Mouse (Mus musculus) lung, postnatal 10 days (tissue): ENCODE data around the gene Zmynd12.

Experiments used
- DNase-seq: peaks from one replicate; pipeline ENCODE4 v3.0.0; 2021

The Zmynd12 gene

DNA sequence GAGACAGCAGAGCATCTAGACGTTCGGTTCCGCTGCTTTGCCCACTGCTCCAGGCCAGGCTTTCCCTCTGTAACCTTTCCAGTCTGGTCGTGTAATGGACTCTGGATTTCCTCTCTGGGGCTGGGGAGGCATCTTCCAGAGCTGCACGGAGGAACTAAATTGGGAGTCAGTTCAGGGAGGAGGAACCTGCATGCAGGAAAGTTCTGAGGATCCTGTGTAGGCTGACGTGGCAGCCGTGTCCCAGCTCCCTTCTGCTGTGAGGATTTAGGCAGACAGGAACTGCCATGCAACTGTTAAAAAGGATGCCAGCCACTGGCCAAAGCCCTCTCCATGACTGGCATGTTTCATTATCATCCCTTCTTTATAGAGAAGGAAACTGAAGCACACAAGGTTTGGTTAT lies 27.8 kb downstream of the Zmynd12 start:
- DNase-seq, result no peak

DNA sequence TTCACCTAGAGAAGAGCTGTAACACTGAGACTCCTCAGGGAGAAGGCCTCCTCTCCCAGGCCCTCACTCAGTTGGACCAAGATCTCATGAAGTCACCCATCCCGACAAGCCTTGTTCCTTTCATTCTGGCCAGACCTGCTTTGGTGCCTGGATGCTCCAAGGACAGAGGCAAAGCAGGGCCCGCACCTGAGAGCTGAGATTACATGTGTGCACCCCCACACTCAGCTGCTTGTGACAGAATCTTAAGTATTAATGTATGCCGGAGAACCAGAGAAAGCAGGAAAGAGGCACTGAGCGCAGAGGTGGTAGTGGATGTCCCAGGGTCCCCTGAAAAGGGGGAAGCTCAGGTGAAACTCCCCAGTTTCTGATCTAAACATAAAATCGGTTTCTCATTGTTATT lies 30.5 kb downstream of the Zmynd12 start:
- no peak for DNase-seq

DNA sequence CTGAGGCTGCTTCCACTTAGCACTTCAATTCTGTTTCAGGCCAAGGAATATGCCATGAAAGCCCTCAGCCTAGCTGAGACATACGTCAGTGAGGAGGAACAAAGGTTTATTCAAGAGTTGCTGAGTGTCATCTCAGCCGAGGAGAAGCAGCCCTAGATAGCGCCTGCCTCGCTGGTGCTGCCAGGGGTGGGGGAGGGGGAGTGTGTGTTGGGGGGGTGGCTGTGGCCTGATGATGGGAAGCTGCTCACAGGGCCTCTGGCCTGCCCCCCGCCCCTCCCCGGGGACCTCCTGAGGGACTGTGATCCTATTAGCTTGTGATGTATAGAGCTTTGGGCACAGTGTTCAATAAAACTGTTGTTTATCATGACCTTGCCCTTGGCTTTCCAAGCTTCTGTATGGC lies 30.9 kb downstream of the Zmynd12 start:
- DNase-seq, result no peak

DNA sequence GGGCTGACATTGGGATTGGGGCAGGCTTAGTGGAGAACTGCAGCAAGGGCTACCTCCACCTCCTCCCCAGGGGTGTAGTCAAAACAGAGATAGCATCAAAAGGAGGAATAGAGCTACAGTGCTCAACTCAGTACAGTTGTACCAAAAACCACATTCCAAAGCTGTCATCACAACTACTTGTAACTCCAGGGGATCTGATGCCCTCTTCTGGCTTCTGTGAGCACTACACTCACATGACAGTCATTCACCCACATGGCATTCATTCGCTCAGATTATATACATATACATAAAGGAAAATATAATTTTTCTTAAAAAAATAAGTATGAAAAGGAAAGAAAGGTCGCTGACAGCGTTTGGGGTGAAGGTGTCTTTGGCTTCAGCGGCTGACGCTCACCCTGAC lies 37.7 kb downstream of the Zmynd12 start:
- peak; percentile 58 for DNase-seq

DNA sequence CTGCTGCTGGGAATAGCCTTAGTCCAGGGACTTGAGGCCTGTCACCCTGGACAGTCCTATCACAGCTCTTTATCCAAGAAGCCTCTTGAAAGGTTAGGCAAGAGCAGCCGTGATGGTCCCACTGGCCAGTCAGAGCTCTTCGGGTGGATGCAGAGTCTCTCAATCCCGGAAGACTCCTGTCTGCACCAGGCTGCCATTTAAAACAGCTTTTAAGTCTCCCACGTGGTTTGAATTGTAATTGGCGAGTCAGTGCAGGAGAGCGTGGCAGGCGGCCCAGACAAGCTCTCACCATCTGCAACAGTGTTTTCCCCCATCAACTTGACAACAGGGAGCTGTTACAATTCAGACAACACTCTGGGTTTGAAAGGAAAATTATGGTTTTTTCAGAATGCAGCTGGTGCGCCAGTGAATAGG lies 38.1 kb downstream of the Zmynd12 start:
- peak; percentile 81 for DNase-seq

DNA sequence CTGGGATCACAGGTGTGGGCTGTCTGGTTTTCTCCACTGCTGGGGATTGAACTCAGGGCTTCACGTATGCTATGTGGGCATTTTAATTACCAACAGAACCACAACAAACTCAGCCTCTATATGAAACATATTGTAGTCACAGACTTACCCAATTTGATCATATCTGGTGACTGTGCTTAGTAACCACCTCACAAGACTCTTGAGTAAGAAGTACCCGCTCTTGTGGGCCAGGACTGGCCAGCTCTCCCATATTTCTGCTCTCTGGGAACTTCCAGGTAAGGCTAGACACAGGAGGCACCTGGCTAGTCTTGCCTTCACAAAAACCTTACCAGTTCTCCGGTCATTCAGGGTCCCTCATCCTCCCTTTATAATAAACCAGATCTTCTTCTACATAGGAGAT lies 39.8 kb downstream of the Zmynd12 start:
- no peak for DNase-seq

DNA sequence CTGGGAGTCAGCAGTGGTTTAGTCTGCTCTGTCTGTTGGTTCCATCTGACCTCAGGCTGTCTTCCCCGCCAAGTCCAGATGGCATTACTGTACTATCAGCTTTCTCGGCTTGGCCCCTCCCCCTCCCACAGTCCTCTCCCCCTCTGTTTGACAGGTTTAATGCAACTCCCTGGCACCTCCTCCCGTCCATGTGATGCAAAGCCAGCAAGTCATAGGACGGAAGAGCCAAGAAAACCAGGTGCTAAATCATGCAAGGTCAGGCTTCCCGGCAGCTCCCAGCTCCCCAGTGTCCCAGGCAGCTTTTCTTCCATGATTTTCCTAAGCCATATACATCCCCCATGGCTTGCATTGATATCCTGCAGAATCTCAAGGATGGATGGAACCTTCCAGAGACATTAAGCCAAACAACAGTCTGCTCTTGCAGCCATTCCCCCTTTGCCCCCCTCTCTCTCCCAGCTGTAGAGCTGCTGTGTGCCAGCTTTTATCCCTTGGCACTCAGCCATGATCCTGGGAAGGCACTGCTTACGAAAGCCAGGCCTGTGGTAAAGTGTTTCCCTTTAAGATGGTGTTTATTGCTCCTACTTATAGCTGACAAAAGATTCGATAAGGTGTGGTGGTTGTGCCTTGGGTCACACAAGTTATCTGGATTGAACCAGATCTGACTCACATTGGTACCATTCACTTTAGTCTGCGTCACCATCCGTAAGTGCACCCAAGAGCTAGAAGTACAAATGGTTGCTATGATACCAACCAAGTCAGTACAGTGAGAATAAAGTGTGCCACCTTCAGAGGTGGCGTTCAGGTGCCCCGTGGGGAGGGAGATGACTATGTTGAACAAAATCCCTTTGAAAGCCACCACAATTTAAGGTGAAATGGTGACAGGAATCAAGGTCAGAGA lies 40.5 kb downstream of the Zmynd12 start:
- DNase-seq, result peak; percentile 86

DNA sequence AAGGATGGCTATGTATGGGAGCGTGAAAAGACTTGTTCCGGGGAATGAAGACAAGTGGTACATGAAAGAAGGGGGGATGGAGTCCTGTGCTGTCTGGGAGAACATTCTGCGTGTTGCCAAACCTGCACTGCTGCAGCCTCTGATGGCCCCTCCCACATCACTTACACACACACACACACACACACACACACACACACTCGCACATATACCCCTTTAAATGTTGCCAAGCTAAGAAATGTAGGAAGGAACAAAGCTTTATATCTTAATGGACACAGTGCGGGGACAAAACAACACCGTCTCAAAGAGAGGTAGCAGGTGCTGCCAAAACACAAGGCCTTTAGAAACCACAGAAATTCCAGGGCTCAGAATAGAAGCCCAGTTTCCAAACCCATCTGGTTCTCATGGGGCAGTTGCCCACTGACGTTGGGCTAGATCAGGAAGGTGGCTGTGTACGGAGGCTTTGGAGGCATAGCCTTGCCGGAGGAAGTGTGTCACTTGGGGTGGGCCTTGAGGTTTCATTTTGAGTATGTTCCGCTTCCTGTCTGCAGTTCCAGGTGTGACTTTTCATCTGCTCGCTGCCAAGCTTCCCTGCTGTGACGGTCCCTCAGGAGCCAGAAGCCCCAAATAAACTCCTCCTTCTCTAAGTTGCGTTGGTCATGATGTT lies 41.3 kb downstream of the Zmynd12 start:
- no peak for DNase-seq

DNA sequence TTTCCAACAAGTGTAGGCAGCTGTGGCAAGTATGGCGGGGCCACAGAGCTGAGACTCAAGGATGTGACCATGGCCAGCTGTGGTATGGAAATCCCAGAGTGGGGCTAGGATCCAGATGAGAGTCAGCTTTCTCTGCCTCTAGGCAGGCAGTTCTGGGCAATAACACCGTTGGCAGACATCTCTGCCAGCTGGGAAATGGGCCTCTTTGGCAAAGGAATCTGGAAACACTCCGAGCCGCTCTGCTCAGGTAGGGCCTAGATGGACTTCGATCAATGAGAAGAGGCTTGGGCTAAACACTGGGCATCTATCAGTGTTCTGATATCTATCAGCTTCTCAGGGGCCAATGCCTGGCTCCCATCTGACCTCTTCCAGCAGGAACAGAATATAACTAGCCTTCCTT lies 43.2 kb downstream of the Zmynd12 start:
- DNase-seq, result no peak

DNA sequence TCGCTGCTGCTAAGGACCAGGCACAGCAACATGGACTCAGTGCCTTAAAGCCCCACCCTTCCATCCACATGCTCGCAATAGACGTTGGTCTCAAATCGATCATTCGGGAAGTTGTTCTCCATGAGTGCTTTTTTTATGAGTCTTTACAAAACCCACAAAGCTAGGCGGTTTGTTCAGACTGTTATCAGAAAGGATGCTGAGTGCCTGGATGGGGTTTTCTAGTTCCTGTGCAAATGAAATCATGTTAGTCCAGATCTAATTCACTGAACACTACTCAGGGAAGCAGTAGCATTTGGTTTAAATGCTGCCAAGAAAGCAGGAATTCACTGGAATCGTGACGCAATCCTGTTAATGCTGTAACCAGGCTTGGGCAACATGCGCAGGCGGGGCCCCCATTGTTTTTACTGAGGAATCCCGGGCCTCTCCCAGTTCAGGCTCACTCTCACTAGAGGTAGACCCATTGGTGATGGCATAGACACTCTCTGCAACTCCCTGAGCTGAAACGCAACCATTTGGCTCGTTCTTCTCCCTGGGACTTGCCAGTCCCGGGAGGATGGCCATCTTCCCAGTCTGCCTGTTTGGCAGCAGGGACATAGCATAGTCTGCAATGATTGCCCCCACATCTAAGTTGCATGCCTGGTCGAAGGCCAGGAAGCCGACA lies 45.2 kb downstream of the Zmynd12 start:
- DNase-seq, result peak; percentile 52

DNA sequence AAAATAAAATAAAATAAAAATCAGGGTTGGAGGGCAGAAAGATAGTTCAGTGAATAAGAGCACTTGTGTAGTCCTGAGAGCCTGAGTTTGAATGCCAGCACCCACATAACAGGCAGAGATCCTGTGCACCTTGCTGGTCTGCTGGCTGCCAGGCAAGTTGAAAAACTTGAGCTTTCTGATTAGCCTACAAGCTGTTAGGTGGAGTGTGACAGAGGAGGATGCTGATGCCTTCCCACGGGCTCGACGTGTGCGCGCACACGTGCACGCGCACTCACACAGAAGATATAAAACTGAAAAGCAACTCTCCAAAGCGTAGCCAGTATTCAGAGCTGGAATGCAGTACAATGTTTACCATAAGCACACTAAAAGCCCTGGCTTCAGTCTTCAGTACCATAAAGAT lies 49.9 kb downstream of the Zmynd12 start:
- DNase-seq, result no peak

DNA sequence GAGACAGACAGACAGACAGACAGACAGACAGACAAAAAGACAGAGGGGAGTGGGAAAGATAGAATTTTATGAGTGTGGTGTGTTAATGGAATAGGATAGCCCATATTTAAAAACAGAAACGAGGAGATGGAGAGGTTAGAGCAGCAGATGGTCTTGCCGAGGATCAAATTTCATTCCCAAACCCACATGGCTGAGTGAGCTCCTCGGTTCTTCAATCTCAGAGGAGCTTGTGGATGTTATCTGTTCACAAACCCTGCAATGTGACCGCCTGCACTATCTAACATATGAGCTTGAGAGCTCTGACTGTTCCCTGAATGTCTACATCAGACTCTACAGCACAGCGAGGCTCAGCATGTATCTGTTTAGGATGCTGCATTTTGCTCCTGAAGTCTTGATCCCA lies 50.5 kb downstream of the Zmynd12 start:
- DNase-seq, result no peak

DNA sequence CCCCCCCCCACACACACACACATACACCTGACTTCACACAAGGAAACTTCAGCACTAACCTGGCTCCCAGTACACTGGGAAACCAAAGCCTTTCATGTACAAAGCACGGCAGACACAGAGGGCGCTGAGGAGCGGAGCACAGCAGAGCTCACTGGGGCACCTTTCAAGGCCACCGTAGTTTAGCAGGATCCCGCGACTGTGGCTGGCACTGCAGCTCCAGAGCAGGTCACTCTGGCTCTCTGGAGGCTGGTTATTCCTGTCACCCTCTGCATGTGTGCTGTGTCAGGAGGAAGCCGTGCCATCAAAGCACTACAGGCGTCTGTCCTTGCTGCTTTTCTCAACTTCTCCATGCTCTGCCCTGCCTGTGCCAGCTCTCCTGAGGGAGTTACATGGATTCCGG lies 60.4 kb downstream of the Zmynd12 start:
- DNase-seq, result no peak

DNA sequence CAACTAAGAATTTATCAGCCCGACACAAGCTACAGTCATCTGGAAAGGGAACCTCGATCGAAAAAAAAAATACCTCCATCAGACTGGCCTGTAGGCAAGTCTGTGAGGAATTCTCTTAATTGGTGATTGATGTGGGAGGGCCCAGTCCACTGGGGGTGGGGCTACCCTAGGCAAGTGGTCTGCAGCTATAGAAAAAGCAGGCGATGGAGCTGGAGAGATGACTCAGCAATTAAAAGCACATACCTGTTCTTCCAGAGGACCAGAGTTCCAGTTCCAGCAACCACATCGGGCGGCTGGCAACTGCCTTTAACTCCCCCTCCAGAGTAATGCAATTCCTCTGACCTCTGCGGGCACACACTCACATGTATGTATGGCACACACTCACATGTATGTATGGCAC lies 62.3 kb downstream of the Zmynd12 start:
- no peak for DNase-seq

DNA sequence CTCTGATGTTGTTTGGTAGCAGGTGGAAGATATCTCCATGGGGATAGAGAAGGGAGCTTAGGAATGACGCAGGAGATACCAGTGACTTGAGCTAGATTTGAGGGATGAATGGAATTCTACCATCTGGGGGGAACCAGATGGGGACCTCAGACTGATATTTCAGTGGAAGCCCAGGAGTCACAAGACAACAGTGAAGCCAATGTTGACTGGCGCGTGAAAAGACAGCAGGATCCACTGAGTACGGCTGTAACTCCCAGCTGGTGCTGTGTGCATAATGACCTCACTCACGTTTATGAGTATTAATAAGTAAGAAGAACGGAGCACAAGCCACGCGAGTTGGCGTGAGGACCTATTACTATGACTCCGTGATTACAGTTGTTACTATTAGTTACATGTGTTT lies 67.1 kb downstream of the Zmynd12 start:
- no peak for DNase-seq

DNA sequence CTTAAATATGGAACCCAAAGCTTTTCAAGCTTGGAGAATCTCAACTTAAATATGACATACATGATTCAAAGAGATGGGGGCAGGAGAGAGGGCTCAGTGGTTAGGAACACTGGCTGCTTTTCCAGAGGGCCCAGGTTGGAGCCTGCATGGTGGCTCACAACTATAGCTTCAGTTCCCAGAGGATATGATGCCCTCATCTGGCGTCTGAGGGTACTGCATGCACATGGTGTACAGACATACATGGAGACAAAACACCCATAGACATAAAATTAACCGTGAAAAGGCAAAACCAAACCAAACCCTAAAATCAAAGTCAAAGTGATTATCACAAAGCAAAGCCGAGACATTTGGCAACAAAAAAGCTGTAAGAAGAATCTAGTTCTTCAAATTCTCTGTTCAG lies 68.2 kb downstream of the Zmynd12 start:
- peak; percentile 33 for DNase-seq

DNA sequence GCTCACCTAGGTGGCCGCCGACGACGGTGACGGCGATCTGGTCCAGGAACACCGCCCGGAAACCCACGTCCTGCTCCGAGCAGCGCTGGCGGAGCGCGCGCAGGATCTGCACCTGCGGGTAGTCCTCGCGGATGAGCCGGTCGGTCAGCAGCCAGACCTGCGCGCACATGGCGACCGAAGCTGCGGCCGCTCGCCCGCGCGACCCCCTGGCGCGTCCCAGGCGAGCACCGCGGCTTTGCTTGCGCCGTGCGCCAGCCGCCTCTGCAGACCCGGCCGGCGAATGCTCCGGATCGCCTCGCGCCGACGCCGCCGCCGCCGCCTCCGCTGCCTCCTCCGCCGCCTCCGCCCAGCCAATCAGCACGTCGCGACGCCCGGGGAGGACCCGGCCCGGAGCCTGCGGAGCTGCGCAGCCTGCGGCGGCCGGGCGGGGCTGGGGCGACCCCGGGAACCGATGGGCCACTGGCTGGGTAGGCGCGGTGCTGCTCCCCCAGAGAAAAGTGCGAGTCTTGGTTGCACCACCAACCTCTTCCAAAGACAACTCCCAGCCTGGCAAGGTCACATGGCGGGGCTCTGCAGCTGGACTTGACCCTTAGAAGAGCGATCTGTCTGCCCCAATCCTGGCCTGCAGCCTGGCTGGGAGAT lies 69.8 kb downstream of the Zmynd12 start, which contains the start of gene Rimkla:
Gene Rimkla (minus strand): TSS at position 338 of the 642 bp plus-strand sequence.
- peak; percentile 68 for DNase-seq

DNA sequence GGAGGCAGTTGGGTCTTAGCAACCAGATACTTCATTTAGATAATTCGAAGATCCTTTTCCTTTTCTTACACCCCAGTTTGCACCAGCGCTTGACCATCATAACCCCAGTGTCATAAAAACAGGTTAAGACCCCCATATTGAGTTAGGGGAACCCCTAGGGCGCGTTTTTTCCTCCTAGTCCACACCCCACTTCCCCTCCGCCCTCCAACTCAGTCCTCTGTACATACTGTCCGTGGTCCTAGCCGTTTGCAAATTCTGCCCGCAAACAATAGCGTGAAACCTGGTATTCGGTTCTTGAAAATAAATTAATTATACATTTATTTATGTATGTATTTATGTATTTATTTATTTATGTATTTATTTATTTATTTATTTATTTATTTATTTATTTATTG lies 70.3 kb downstream of the Zmynd12 start:
- no peak for DNase-seq

DNA sequence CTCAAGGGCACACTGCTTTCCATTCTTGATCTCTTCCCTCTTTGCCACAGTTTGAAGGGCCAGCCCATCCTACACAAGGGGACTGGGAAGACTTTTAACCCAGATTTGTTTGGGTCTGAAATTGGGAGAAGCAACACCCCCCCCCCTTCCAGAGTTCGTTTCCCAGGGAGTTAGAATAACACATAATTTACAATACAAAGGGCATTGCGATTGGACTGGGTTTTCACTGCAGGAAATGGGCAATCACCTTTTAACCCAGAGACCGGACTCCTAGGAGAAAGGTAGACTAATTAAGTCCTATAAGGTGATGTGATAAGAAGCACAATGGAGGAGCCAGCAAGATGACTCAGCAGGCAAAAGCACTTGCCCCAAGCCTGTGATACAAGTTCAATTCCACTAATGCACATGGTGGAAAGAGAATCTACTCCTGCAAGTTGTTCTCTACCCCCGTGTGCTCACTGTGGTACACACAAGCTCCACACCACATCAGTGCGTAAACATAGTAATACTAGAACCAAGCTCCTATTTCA lies 75.8 kb downstream of the Zmynd12 start:
- no peak for DNase-seq

DNA sequence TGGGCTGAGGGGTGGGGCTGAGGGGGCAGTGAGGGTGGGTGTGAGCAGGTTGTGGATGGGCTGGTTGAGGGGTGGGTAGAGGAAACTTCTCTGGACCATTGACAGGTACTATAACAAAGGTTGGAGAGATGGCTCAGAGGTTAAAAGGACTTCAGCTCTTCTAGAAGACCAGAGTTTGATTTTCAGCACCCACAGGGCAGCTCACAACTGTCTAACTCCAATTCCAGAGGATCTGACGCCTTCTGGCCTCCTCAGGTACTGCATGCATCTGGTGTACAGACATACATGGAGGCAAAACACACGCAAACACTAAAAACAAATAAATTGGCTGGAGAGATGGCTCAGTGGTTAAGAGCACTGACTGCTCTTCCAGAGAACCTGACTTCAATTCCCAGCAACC lies 89.0 kb downstream of the Zmynd12 start:
- no peak for DNase-seq

DNA sequence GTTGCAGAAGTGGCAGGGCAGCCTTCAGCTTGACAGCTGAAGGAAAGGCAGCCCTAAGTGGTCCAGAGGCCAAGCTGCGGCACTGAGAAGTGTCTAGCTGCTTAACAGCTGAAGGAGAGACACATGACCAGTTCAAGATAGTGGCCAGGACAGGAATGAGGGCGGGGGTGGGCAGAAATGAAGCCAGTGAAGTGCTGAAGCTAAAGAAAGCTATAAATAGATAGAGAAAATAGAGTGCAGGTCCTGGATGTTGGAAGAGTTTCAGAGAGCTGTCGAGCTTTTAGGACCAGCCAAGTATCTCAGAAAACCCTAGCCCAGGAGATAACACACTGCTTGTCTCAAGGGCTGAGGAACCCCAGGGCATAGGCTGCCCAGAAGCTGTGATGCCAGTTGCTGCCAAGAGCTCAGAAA lies 90.1 kb downstream of the Zmynd12 start:
- DNase-seq, result no peak
